Mouse (Mus musculus): ENCODE measurements at regions not wholly inside any gene's neighbourhood (a gene's known extent, or its start where the extent isn't known, plus 50 kb on each side); places are given as distances from the start of the nearest gene placed in this dataset.

- Histone ChIP-seq H3K9me3 (ENCODE audit: control insufficient read depth, low read length) (no peaks in the 10 kb centered on the region), H3K36me3 (ENCODE audit: control insufficient read depth, insufficient read depth, low read length) (no peaks in the 10 kb centered on the region), H3K9ac (ENCODE audit: low read depth, low read length, severe bottlenecking) (no peak overlapping the region), H3K27ac (replicated peaks; ENCODE audit: low read depth, low read length) (no peak overlapping the region), H3K27me3 (ENCODE audit: control insufficient read depth, insufficient read depth, low read length) (no peaks in the 10 kb centered on the region), H3K4me3 (replicated peaks; ENCODE audit: low read length) (no peak overlapping the region), H3K4me2 (replicated peaks; ENCODE audit: low read depth, low read length, severe bottlenecking) (no peak overlapping the region), H3K4me1 (ENCODE audit: control insufficient read depth, insufficient read depth, low read length) (no peaks in the 10 kb centered on the region)
- DNase-seq (ENCODE audit: low spot score) (no peak), ATAC-seq (ENCODE audit: low FRiP score, low read depth) (no peak)
- 73% methylated on average over 4 of the region's 4 CpGs for WGBS
- no peak for TF ChIP-seq POLR2A (IDR thresholded peaks at IDR 0.05; ENCODE audit: borderline replicate concordance, extremely low read depth, insufficient read depth, insufficient read length)
Measured at GRCm38 (mm10) chr6:81461095-81461494, 462.4 kb upstream of the Gcfc2 start.

DNA sequence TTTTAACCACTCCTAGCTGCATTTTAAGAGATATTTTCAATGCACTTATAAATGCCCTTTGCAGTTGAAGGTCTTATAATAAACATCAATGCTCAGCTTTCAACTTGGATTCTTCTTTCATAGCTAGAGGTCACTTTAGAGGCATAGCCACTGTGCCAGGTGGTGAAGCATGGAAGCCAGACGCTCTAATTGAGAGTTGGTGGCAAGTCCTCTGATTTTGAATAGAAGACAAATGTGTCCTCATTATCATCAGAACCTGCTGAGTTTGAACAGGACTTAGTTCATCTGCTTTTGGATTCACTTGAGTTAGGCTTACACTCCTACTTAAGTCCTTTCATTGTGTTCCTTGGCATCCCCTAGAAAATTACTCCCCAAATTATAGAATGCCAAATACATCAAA, 459.0 kb upstream of the Gcfc2 start:
- 81% methylated on average over 1 of the region's 1 CpGs for WGBS
- no peaks in the 10 kb centered on the region for H3K27me3 ChIP-seq (ENCODE audit: control insufficient read depth, insufficient read depth, low read length)
- DNase-seq (ENCODE audit: low spot score) (no peak), ATAC-seq (ENCODE audit: low FRiP score, low read depth) (no peak)
- no peak overlapping the region for H3K4me3 ChIP-seq (replicated peaks; ENCODE audit: low read length)
- no peaks in the 10 kb centered on the region for H3K36me3 ChIP-seq (ENCODE audit: control insufficient read depth, insufficient read depth, low read length)
- H3K4me1 ChIP-seq (ENCODE audit: control insufficient read depth, insufficient read depth, low read length), result no peaks in the 10 kb centered on the region
- H3K9me3 ChIP-seq (ENCODE audit: control insufficient read depth, low read length), result no peaks in the 10 kb centered on the region
- no peak for TF ChIP-seq POLR2A (IDR thresholded peaks at IDR 0.05; ENCODE audit: borderline replicate concordance, extremely low read depth, insufficient read depth, insufficient read length)
- no peak overlapping the region for H3K27ac ChIP-seq (replicated peaks; ENCODE audit: low read depth, low read length)
- H3K4me2 ChIP-seq (replicated peaks; ENCODE audit: low read depth, low read length, severe bottlenecking), result no peak overlapping the region
- H3K9ac ChIP-seq (ENCODE audit: low read depth, low read length, severe bottlenecking), result no peak overlapping the region

DNA sequence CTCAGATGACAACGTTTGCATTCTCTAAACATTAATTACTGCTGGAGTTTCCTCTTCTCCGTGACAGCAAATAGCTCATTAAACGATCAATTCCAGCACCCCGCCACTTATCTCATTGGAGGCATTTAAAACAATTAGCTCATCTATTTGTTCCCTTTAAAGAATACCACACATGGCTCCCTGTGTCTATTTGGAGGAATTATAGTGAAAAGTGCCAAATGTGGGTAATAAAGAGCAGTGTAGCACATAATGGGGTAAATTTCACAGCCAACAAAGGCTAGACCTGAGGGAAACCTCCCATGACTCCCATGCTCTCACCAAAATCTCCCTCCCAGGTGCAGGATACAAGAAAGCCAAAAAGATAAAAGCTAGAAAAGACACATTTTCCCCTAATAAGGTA, 456.9 kb upstream of the Gcfc2 start:
- no peak overlapping the region for H3K27ac ChIP-seq (replicated peaks; ENCODE audit: low read depth, low read length)
- no peaks in the 10 kb centered on the region for H3K36me3 ChIP-seq (ENCODE audit: control insufficient read depth, insufficient read depth, low read length)
- no peak overlapping the region for H3K9ac ChIP-seq (ENCODE audit: low read depth, low read length, severe bottlenecking)
- no peaks in the 10 kb centered on the region for H3K27me3 ChIP-seq (ENCODE audit: control insufficient read depth, insufficient read depth, low read length)
- no peak for ATAC-seq (ENCODE audit: low FRiP score, low read depth)
- no peaks in the 10 kb centered on the region for H3K4me1 ChIP-seq (ENCODE audit: control insufficient read depth, insufficient read depth, low read length)
- H3K4me3 ChIP-seq (replicated peaks; ENCODE audit: low read length), result no peak overlapping the region
- no peak for TF ChIP-seq POLR2A (IDR thresholded peaks at IDR 0.05; ENCODE audit: borderline replicate concordance, extremely low read depth, insufficient read depth, insufficient read length)
- no peak overlapping the region for H3K4me2 ChIP-seq (replicated peaks; ENCODE audit: low read depth, low read length, severe bottlenecking)
- DNase-seq (ENCODE audit: low spot score), result no peak
- H3K9me3 ChIP-seq (ENCODE audit: control insufficient read depth, low read length), result no peaks in the 10 kb centered on the region
- WGBS, result 69% methylated on average over 4 of the region's 4 CpGs

DNA sequence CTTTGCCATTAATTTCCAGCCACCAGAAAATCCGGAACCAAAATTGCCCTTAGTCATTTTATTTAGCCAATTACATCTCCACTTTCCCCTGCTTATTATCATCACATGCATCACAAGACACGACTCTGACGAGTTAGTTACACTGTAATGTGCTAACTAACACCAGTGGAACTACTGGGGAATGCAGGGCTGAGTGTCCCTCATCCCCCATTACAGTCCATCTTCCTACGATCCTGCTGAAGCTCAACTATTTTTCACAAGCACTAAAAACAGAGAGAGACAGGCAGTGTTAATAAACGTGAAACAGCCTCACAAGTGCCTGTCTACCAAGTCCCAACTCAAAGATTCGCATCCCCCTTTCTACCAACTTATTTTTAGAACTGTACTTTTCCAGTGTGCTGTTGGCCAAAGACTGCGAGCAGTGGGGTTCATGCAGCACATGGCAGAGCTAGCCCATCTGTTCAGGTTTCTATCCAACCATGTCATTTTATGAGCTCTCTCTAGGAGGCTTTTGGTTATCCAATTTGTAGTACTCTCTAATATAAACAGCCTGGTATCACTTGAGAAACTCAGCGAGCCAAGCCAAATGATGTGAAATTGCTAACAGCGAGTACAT, 452.0 kb upstream of the Gcfc2 start:
- H3K27ac ChIP-seq (replicated peaks; ENCODE audit: low read depth, low read length), result no peak overlapping the region
- no peak for ATAC-seq (ENCODE audit: low FRiP score, low read depth)
- DNase-seq (ENCODE audit: low spot score), result no peak
- H3K4me2 ChIP-seq (replicated peaks; ENCODE audit: low read depth, low read length, severe bottlenecking), result no peak overlapping the region
- no peaks in the 10 kb centered on the region for H3K36me3 ChIP-seq (ENCODE audit: control insufficient read depth, insufficient read depth, low read length)
- H3K9me3 ChIP-seq (ENCODE audit: control insufficient read depth, low read length), result no peaks in the 10 kb centered on the region
- no peaks in the 10 kb centered on the region for H3K4me1 ChIP-seq (ENCODE audit: control insufficient read depth, insufficient read depth, low read length)
- H3K4me3 ChIP-seq (replicated peaks; ENCODE audit: low read length), result no peak overlapping the region
- no peak overlapping the region for H3K9ac ChIP-seq (ENCODE audit: low read depth, low read length, severe bottlenecking)
- no peaks in the 10 kb centered on the region for H3K27me3 ChIP-seq (ENCODE audit: control insufficient read depth, insufficient read depth, low read length)
- no peak for TF ChIP-seq POLR2A (IDR thresholded peaks at IDR 0.05; ENCODE audit: borderline replicate concordance, extremely low read depth, insufficient read depth, insufficient read length)
- WGBS, result 56% methylated on average over 9 of the region's 9 CpGs

GRCm38 (mm10) chr6:81472506-81472905, 451.0 kb upstream of the Gcfc2 start:
- H3K4me1 ChIP-seq (ENCODE audit: control insufficient read depth, insufficient read depth, low read length), result no peaks in the 10 kb centered on the region
- no peak for TF ChIP-seq POLR2A (IDR thresholded peaks at IDR 0.05; ENCODE audit: borderline replicate concordance, extremely low read depth, insufficient read depth, insufficient read length)
- no peak overlapping the region for H3K27ac ChIP-seq (replicated peaks; ENCODE audit: low read depth, low read length)
- 83% methylated on average over 3 of the region's 3 CpGs for whole genome bisulfite sequencing
- no peak overlapping the region for H3K4me3 ChIP-seq (replicated peaks; ENCODE audit: low read length)
- no peaks in the 10 kb centered on the region for H3K9me3 ChIP-seq (ENCODE audit: control insufficient read depth, low read length)
- H3K27me3 ChIP-seq (ENCODE audit: control insufficient read depth, insufficient read depth, low read length), result no peaks in the 10 kb centered on the region
- no peaks in the 10 kb centered on the region for H3K36me3 ChIP-seq (ENCODE audit: control insufficient read depth, insufficient read depth, low read length)
- H3K9ac ChIP-seq (ENCODE audit: low read depth, low read length, severe bottlenecking), result no peak overlapping the region
- H3K4me2 ChIP-seq (replicated peaks; ENCODE audit: low read depth, low read length, severe bottlenecking), result no peak overlapping the region
- DNase-seq (ENCODE audit: low spot score), result no peak
- ATAC-seq (ENCODE audit: low FRiP score, low read depth), result no peak

DNA sequence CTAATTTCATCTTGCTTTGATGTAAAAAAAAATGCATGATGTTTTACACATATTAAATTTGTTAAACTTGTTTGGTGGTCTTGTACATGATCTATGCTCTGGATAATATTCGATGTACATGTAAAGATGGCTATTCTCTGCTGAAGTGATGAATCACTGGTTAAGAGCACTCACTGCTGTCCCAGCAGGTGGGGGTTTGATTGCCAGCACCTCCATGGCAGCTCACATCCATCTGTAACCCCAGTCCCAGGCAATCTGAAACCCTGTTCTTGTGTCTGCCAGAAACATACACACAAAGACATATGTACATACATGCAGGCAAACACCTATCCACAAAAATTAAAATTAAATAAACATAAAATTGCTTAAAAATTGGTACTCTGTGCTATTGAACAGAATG, 448.7 kb upstream of the Gcfc2 start:
- Histone ChIP-seq H3K4me3 (replicated peaks; ENCODE audit: low read length) (no peak overlapping the region), H3K4me1 (ENCODE audit: control insufficient read depth, insufficient read depth, low read length) (no peaks in the 10 kb centered on the region), H3K9ac (ENCODE audit: low read depth, low read length, severe bottlenecking) (no peak overlapping the region), H3K36me3 (ENCODE audit: control insufficient read depth, insufficient read depth, low read length) (no peaks in the 10 kb centered on the region), H3K9me3 (ENCODE audit: control insufficient read depth, low read length) (no peaks in the 10 kb centered on the region), H3K27ac (replicated peaks; ENCODE audit: low read depth, low read length) (no peak overlapping the region), H3K4me2 (replicated peaks; ENCODE audit: low read depth, low read length, severe bottlenecking) (no peak overlapping the region), H3K27me3 (ENCODE audit: control insufficient read depth, insufficient read depth, low read length) (no peaks in the 10 kb centered on the region)
- no peak for DNase-seq (ENCODE audit: low spot score)
- 87% methylated on average over 1 of the region's 1 CpGs for WGBS
- TF ChIP-seq POLR2A (IDR thresholded peaks at IDR 0.05; ENCODE audit: borderline replicate concordance, extremely low read depth, insufficient read depth, insufficient read length), result no peak
- no peak for ATAC-seq (ENCODE audit: low FRiP score, low read depth)
